Mouse (Mus musculus) gastrocnemius, postnatal 25 days (tissue): ENCODE data around the gene Hip1. TPM values are rescaled to one million over a fixed set of nuclear protein-coding genes. Genes with fewer than 3 reads are reported as not detected.
A peak's percentile ranks its signal among the peaks of the same experiment; 100 is the strongest.

ENCODE experiments used
- DNase-seq: peaks from one replicate; pipeline ENCODE4 v3.0.0; 2022
- total RNA-seq, 2 experiments: library from RNA; stranded (reverse); gene quantifications; 1 replicate in 1 of 2; 2 replicates in 1 of 2; pipeline ENCODE4 v1.2.3; 2021

Hip1 gene
- total RNA-seq, 2 experiments from 2014 or later: 24.6 to 28.7 TPM

DNA sequence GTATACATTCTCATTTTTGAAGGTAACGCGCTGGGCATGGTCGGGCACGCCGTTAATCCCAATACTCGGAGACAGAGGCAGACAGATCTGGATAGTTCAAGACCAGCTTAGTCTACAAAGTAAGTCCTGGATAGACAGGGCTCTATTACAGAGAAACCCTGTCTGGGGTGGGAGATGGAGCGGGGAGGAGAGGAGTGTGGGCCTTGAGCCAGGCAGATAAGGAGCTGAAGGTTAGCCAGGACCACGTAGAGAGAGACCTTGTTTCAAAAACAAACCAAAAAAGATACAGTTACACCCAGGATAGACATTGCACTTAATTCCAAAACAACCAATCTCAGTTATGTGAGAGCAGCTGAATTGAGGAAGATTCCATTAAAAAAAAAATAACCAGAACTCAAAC lies 99.2 kb downstream of the Hip1 start:
- DNase-seq: no peak

GRCm38 (mm10) chr5:135442430-135442829 lies 102.5 kb downstream of the Hip1 start:
- no peak for DNase-seq

GRCm38 (mm10) chr5:135435039-135435438 lies 109.9 kb downstream of the Hip1 start:
- DNase-seq: no peak

DNA sequence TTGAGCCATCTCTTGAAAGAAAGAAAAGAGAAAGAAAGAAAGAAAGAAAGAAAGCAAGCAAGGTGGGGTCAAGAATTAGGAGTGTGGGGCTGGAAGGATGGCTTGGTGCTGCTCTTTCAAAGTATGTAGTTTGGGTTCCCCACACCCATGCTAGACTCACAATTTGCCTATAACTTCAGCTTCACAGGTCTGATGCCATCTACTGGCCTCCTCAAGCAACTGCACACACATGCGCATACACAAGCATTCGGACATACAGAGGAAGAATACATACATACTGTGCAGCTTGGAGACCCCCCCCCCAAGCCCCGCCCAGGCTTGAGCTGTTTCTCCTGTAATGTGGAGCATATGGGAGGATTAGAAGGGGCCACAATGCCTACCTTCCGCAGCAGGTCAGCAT lies 111.1 kb downstream of the Hip1 start:
- DNase-seq: no peak

GRCm38 (mm10) chr5:135431111-135431510 lies 113.8 kb downstream of the Hip1 start:
- no peak for DNase-seq

DNA sequence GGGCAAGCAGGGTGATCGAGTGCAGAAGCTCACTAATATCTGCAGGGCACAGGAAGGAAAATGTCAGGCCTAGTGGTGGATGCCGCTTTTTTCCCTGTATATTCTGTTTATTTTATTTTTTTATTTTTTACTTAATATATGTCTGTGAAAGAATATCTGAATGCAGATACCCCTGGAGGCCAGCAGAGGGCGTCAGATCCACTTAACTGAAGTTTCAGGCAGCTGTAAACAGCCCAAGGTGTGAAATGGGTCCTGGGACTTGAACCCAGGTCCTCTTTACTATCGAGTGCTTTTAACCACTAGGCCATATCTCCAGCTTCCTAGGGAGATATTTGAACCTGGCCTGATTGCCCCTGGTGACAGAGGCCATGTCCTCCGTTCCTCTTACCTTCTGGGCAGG lies 116.1 kb downstream of the Hip1 start:
- no peak for DNase-seq

- no peak for DNase-seq
These were observed 134.7 kb downstream of the Hip1 start for GRCm38 (mm10) chr5:135410266-135410665.

GRCm38 (mm10) chr5:135408114-135408513 lies 136.8 kb downstream of the Hip1 start:
- no peak for DNase-seq

GRCm38 (mm10) chr5:135405437-135405836 lies 139.5 kb downstream of the Hip1 start:
- no peak for DNase-seq

DNA sequence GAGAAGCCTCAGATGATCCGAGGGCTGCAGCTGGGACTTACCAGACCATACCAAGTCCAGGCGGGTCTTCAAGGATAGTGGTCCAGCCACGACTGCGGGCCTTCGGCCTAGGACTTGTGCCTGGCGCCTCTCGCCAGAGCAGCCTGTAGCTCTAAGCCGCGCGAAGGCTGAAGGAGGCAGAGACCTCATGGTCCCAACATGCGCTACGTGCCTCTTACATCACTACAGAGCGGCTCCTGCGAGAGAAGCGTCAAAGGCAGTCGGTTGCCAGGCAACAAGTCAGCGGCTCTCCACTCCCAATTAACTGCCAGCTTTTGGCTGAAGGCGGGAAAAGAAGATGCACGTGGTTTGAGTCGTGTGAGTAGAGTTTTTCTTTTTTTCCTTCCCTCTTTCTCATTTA lies 140.3 kb downstream of the Hip1 start:
- no peak for DNase-seq

- peak; percentile 47 for DNase-seq
These were observed 144.7 kb downstream of the Hip1 start for GRCm38 (mm10) chr5:135400244-135400643.

DNA sequence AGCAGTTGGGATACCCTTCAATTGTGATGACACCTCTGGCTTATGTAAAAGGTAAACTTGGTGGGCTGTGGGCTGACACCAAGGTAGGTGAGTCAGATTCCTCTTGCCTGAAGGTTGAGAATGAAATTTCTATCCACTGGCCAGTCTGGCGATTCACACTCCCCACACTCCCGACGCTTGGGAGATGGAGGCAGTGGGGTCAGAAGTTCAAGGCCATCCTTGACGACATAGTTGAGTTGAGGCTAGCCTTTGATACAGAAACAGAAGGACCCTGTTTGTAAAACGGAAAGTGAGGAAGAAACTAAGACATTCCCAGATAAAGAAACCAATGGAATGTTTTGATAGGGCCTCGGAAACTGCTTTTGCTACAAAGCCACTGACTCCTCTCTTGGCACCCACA lies 145.5 kb downstream of the Hip1 start:
- no peak for DNase-seq

DNA sequence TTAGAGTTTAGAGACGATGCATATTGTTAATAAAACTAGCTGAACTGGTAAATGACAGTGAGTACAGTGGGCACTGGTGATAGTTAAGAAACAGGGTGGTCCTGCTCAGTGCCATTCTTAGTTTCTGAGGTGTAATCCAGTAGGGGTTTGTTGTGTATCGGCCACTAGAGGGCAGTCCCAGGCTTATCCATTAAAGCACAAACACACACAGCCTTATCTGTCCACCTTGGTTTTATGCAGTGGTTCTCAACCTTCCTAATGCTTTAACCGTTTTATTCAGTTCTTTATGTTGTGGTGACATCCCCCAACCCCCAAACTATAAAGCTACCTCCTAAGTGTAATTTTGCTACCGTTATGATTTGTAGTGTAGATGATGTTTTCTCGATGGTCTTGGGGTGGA lies 149.1 kb downstream of the Hip1 start:
- no peak for DNase-seq

DNA sequence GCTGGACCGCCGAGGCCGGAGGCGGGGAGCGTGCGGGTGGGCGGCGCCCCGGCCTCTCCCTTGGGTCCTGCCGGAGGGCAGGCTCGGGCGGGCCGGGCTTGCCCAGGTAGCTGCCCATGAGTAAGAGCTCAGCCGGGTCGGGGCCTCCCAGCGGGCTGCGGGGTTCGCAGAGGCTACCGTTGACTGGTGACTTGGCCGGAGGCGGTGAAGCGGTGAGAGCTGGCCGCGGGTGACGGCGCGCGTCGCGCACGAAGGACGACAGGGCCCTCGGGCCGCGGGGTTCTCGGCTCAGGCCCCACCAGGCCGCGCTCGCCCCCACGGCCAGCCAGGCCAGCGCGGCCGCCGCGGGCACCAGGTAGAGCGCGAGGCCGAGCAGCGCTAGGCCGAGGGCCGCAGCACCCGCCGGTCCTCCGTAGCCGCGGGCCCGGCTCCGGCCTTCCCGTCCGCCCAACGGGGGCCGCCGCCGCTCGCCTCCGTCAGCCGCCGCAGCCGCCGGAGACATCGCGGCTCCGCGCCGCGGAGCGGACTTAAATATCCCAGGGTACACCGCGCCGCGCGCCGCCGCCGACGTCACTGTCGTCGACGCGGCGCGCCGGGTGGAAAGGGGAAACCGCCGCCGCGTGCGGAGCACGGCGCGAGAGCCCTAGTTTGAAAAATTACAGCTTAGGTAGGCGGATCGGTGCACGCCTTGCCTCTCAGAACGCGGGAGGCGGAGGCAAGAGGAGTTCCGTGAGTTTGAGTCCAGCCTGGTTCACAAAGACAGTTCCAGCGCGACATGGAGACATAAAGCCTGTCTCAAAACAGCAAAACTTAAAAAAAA lies 150.7 kb downstream of the Hip1 start, which contains the start of gene Pom121:
TSS of gene Pom121 (minus strand) at position 543 of the 820 bp plus-strand sequence.
- DNase-seq: peak; percentile 74

DNA sequence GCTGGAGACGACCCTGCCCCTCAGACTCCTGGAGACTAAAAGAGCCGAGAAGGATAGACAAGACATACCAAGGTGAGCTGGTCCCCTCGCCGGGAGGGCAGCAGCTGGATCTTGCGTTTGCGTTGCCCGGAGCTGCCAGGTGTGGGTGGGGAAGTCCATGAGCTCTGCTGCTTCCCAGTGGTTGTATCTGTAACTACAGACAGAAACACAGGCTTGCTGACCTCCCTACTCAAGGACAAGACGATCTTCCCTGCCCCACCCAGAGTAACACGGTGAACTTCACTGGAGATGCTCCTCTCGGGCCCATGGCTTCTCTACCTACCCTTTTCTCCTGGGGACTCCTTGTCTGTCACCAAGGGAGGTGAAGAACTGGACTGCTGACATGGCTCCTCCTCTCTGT lies 161.1 kb downstream of the Hip1 start:
- no peak for DNase-seq

DNA sequence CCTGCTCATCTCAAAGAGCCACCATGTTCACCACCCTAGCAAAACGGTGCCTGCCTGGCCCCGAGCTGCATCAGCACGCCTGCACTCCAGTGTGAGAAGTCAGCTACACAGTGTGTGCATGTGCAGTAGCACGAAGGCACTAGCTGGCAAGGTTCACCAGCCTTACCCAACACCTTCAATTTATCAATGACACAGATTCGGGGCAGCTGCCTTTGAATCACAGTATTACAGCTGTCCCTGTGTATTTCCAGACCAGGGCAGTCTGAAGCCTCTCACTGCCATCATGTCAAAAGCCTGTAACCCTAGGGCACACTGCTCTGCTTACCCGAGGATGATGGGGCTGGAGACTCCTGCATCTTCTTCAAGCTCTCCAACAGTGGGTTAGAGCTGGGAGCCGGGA lies 162.2 kb downstream of the Hip1 start:
- no peak for DNase-seq

DNA sequence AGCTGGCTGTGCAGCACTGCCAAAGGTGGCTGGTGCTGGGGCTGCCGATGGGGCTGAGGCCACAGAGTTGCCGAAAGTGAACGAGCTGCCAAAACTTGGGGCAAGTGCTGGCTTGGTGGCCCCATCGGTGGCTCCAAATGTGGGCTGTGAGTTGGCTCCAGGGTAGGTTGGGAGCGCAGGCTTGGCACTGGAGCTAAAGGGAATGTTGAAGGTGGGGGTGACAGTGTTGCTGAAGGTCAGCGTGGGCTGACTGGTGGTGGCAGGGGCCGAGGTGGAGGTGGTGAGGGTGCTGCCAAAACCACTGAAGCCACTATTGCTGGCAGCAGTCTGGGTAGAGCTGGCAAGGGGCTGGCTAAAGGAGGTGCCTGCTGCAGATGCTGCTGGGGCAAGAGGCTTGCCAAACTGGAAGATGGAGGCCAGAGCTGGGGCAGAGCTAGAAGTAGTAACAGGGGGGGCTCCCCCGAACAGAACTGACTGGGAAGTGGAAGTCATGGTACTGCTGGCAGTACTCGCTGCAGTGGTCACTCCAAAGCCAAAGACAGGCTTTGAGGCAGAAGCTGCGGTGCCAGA lies 163.5 kb downstream of the Hip1 start:
- DNase-seq: no peak

GRCm38 (mm10) chr5:135380681-135381080 lies 164.2 kb downstream of the Hip1 start:
- DNase-seq: no peak

- no peak for DNase-seq
These were observed 168.6 kb downstream of the Hip1 start for GRCm38 (mm10) chr5:135376341-135376740.

GRCm38 (mm10) chr5:135375167-135375566 lies 169.8 kb downstream of the Hip1 start:
- DNase-seq: no peak

DNA sequence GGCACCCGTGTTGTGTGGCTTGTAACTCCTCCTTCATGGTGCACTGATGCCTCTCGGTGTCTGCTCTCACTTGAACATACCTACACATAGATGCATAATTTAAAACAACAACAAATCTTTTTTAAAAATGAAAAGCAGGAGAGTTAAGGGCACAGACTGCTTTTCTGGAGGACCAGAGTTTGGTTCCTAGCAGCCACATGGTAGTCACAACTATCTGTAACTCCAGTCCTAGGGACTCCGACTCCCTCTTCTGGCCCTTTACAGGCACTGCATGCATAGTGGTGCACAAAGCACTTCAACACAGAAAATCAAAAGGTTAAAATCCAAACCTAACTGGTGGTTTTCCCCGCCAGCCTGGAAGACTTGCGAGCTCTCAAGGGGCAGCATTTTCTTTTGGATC lies 171.3 kb downstream of the Hip1 start:
- DNase-seq: no peak

DNA sequence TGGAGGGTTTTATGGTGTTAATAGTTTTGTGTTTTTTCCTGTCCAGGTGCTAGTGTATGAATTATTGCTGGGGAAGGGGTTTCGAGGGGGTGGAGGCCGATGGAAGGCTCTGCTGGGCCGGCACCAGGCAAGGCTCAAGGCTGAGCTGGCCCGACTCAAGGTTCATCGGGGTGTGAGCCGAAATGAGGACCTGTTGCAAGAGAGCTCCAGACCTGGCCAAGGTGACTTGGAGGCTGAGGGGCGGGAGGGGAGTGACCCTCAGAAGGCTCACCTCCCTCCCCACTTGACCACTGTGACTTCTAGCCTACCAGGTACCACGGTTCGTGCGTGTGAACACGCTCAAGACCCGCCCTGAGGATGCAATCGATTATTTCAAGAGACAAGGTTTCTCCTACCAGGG lies 173.7 kb downstream of the Hip1 start:
- DNase-seq: no peak

- DNase-seq: peak; percentile 90
These were observed 174.9 kb downstream of the Hip1 start, which contains the start of gene Nsun5 for GRCm38 (mm10) chr5:135369787-135370654. Gene Nsun5 (plus strand): TSS chr5:135369953.
